Mouse (Mus musculus) heart, embryonic 14.5 days (tissue): ENCODE measurements around the gene Ltbp3. TPM values are rescaled to one million over a fixed set of nuclear protein-coding genes. Genes with fewer than 3 reads are reported as not detected.
A peak's percentile ranks its signal among the peaks of the same experiment; 100 is the strongest.

Experiments
- ATAC-seq: fragments of 200-750 bp; cut with Nextera tagmentation; 2 replicates; pipeline ENCODE4 v1.8.0; 2017; ENCODE audit warnings: low read depth, moderate TSS enrichment; ENCODE audit not compliant: insufficient number of reproducible peaks, insufficient read depth, low FRiP score
- H3K27ac ChIP-seq, 2 experiments: fragments of 200-500 bp in 1 of 2; fragments of 300-500 bp in 1 of 2; sonication (generic) in 1 of 2; replicated peaks in 1 of 2; 2 replicates each; pipeline ENCODE4 v1.5.1; 2012 to 2014; ENCODE audit warnings: low read depth in 2 of 2, low read length in 2 of 2, control low read depth in 1 of 2, mild to moderate bottlenecking in 1 of 2, mixed read lengths in 1 of 2; ENCODE audit not compliant: control insufficient read depth in 1 of 2, insufficient read depth in 1 of 2
- H3K27me3 ChIP-seq: fragments of 300-500 bp; sonication (generic); 2 replicates; pipeline ENCODE4 v1.6.1; 2014; ENCODE audit warnings: mild to moderate bottlenecking, low read length, control low read depth; ENCODE audit not compliant: control insufficient read depth, insufficient read depth
- H3K36me3 ChIP-seq: fragments of 300-500 bp; sonication (generic); 2 replicates; pipeline ENCODE4 v1.6.1; 2014; ENCODE audit warnings: mild to moderate bottlenecking, control low read depth, low read length, mixed read lengths; ENCODE audit not compliant: control insufficient read depth, insufficient read depth
- H3K4me1 ChIP-seq, 2 experiments: fragments of 200-500 bp in 1 of 2; fragments of 300-500 bp in 1 of 2; sonication (generic) in 1 of 2; 2 replicates each; pipeline ENCODE4 v1.6.1; 2012 to 2014; ENCODE audit warnings: low read length in 2 of 2, control low read depth in 1 of 2, mixed read lengths in 1 of 2; ENCODE audit not compliant: control insufficient read depth in 2 of 2, insufficient read depth in 2 of 2
- H3K4me2 ChIP-seq: fragments of 300-500 bp; sonication (generic); 2 replicates; pipeline ENCODE4 v1.6.1; 2014; ENCODE audit warnings: mild to moderate bottlenecking, low read length
- H3K4me3 ChIP-seq, 2 experiments: fragments of 200-500 bp in 1 of 2; fragments of 300-500 bp in 1 of 2; sonication (generic) in 1 of 2; 2 replicates each; pipeline ENCODE4 v1.5.1; 2012 to 2014; ENCODE audit warnings: low read length in 2 of 2, mild to moderate bottlenecking in 2 of 2, control low read depth in 1 of 2, low read depth in 1 of 2, moderate library complexity in 1 of 2; ENCODE audit not compliant: control insufficient read depth in 1 of 2, insufficient read depth in 1 of 2
- H3K9ac ChIP-seq: fragments of 300-500 bp; sonication (generic); 2 replicates; pipeline ENCODE4 v1.6.1; 2014; ENCODE audit warnings: mild to moderate bottlenecking, low read length
- H3K9me3 ChIP-seq: fragments of 300-500 bp; sonication (generic); 2 replicates; pipeline ENCODE4 v1.6.1; 2016; ENCODE audit warnings: low read length, control low read depth; ENCODE audit not compliant: control insufficient read depth
- WGBS: fragments of 180-500 bp; shearing (Covaris S2); extraction: QIAGEN DNeasy Blood & Tissue Kit; methylation state at CpG from one replicate; pipeline ENCODE4 v1.1.7; 2014; 5-methylcytosine and 5-hydroxymethylcytosine counted together
- polyA plus RNA-seq: library from polyadenylated mRNA; unstranded; fragments of >200 nt; fragmentation: Nextera tagmentation; extraction: Ambion mirVana; gene quantifications from 2 replicates; pipeline ENCODE4 v1.2.1, GENCODE M21; 2014

Ltbp3 gene
- polyA plus RNA-seq, 1 experiment from 2014 or later: 35.7 TPM

- no peak for ATAC-seq
- Histone ChIP-seq H3K27me3 (no peaks in the 10 kb centered on the region), H3K9me3 (no peaks in the 10 kb centered on the region), H3K4me2 (no peak overlapping the region), H3K27ac (no peak overlapping the region), H3K4me3 (no peak overlapping the region), H3K36me3 (no peaks in the 10 kb centered on the region), H3K9ac (no peak overlapping the region), H3K4me1 (no peaks in the 10 kb centered on the region)
- 56% methylated on average over 7 of the region's 7 CpGs for WGBS
These were observed 39.5 kb downstream of the Ltbp3 start for GRCm38 (mm10) chr19:5780203-5780602.

- Histone ChIP-seq H3K27ac (no peak overlapping the region), H3K4me2 (no peak overlapping the region), H3K36me3 (no peaks in the 10 kb centered on the region), H3K9ac (no peak overlapping the region), H3K4me1 (peaks cover 0 to 1% of the 10 kb centered on the region in 2 experiments; a peak in 1 of 4 replicates), H3K4me3 (no peak overlapping the region), H3K9me3 (no peaks in the 10 kb centered on the region), H3K27me3 (no peaks in the 10 kb centered on the region)
- WGBS: 82% methylated on average over 6 of the region's 6 CpGs
- ATAC-seq: no peak
These were observed 40.8 kb downstream of the Ltbp3 start for GRCm38 (mm10) chr19:5781532-5781931.

- no peak for ATAC-seq
- Histone ChIP-seq H3K4me1 (peaks cover 0 to 5% of the 10 kb centered on the region in 2 experiments; a peak in 1 of 4 replicates), H3K9ac (no peak overlapping the region), H3K27me3 (no peaks in the 10 kb centered on the region), H3K4me3 (no peak overlapping the region), H3K36me3 (no peaks in the 10 kb centered on the region), H3K9me3 (no peaks in the 10 kb centered on the region), H3K4me2 (no peak overlapping the region), H3K27ac (no peak overlapping the region)
- WGBS: 75% methylated on average over 1 of the region's 1 CpGs
These were observed 41.4 kb downstream of the Ltbp3 start for GRCm38 (mm10) chr19:5782121-5782520.

- Histone ChIP-seq H3K27ac (no peak overlapping the region), H3K4me3 (no peak overlapping the region), H3K9ac (no peak overlapping the region), H3K27me3 (no peaks in the 10 kb centered on the region), H3K4me2 (no peak overlapping the region), H3K4me1 (peaks cover 7 to 17% of the 10 kb centered on the region in 2 experiments), H3K36me3 (no peaks in the 10 kb centered on the region), H3K9me3 (no peaks in the 10 kb centered on the region)
- 60% methylated on average over 10 of the region's 10 CpGs for WGBS
- ATAC-seq: no peak
These were observed 44.4 kb downstream of the Ltbp3 start for GRCm38 (mm10) chr19:5784958-5785577.

GRCm38 (mm10) chr19:5786441-5787114 is 45.9 kb downstream of the Ltbp3 start:
- no peaks in the 10 kb centered on the region for H3K36me3 ChIP-seq
- 0 out of 2 replicates have a peak overlapping the region, but pooled peaks have one; percentile 1 for H3K4me2 ChIP-seq
- H3K9me3 ChIP-seq: no peaks in the 10 kb centered on the region
- H3K27me3 ChIP-seq: no peaks in the 10 kb centered on the region
- peak overlapping the region; percentile 42; the same call in 1 of the 2 replicates for H3K9ac ChIP-seq
- ATAC-seq: peak; percentile 71
- H3K4me3 ChIP-seq: no peak overlapping the region
- peaks cover 7 to 17% of the 10 kb centered on the region in 2 experiments for H3K4me1 ChIP-seq
- 11% methylated on average over 12 of the region's 12 CpGs for WGBS
- peak overlapping the region; percentile 20 to 87 for H3K27ac ChIP-seq

GRCm38 (mm10) chr19:5787128-5787635 is 46.5 kb downstream of the Ltbp3 start:
- H3K27ac ChIP-seq: peak overlapping the region; percentile 87
- H3K4me3 ChIP-seq: no peak overlapping the region
- H3K4me2 ChIP-seq: 0 out of 2 replicates have a peak overlapping the region, but pooled peaks have one; percentile 2
- no peaks in the 10 kb centered on the region for H3K9me3 ChIP-seq
- WGBS: 9% methylated on average over 8 of the region's 8 CpGs
- peak overlapping the region; percentile 54 for H3K9ac ChIP-seq
- no peaks in the 10 kb centered on the region for H3K27me3 ChIP-seq
- H3K4me1 ChIP-seq: peaks cover 7 to 17% of the 10 kb centered on the region in 2 experiments
- peak; percentile 81 for ATAC-seq
- H3K36me3 ChIP-seq: no peaks in the 10 kb centered on the region

- H3K4me3 ChIP-seq: no peak overlapping the region
- no peaks in the 10 kb centered on the region for H3K36me3 ChIP-seq
- peaks cover 7 to 17% of the 10 kb centered on the region in 2 experiments for H3K4me1 ChIP-seq
- ATAC-seq: no peak
- peak overlapping the region; percentile 87 for H3K27ac ChIP-seq
- 69% methylated on average over 7 of the region's 7 CpGs for WGBS
- H3K9ac ChIP-seq: peak overlapping the region; percentile 54
- no peaks in the 10 kb centered on the region for H3K9me3 ChIP-seq
- no peak overlapping the region for H3K4me2 ChIP-seq
- H3K27me3 ChIP-seq: no peaks in the 10 kb centered on the region
These were observed 47.2 kb downstream of the Ltbp3 start for GRCm38 (mm10) chr19:5787920-5788319.
